In genomic region chr10:98674131-98674530, GRCm38 (mm10) we compare ENCODE assay signal across 13 mouse cellular contexts.
A peak's percentile ranks its signal among the peaks of the same experiment; 100 is the strongest.
DNase-seq lines count a peak whose midpoint lies in the region; ATAC-seq and TF ChIP-seq lines count a peak whose summit lies in the region.
"Had no signal": no experiment of that assay in that cellular context is flagged by ENCODE, and none has a peak within 500 bp of the region (broad histone marks: within the 10 kb centered on the region; RNA-seq: fewer than 3 reads in every experiment).

No protein-coding gene starts in this region.

- CTCF ChIA-PET in Patski (lab: Charles Lee), result no interaction called here

- H3K4me3 ChIP-seq in kidney, postnatal 0 days (replicated peaks; ENCODE audit: low read depth, low read length), result no peak overlapping the region
- H3K4me3 ChIP-seq in forebrain, embryonic 11.5 days (ENCODE audit: low read depth, low read length), result no peak overlapping the region
- no peak overlapping the region for H3K4me3 ChIP-seq in left cerebral cortex, adult 2 months
- H3K4me3 ChIP-seq: forebrain, embryonic 15.5 days; limb, embryonic 15.5 days; myocyte had no signal

- no peaks in the 10 kb centered on the region for H3K4me1 ChIP-seq in kidney, postnatal 0 days (replicated peaks; ENCODE audit: insufficient read depth, low read length)
- H3K4me1 ChIP-seq in forebrain, embryonic 11.5 days (replicated peaks; ENCODE audit: control insufficient read depth, insufficient read depth, low read length), result no peaks in the 10 kb centered on the region
- H3K4me1 ChIP-seq: forebrain, embryonic 15.5 days; limb, embryonic 15.5 days had no signal

- peak; percentile 35 for DNase-seq in Patski (ENCODE audit: low read depth, low spot score)
- peak; percentile 24 for DNase-seq in fibroblast of lung, adult 2 months (ENCODE audit: low read depth)
- DNase-seq in kidney, postnatal 0 days (ENCODE audit: low spot score), result no peak
- peak; percentile 35 for DNase-seq in lung, postnatal 14 days
- DNase-seq in forebrain, embryonic 11.5 days (ENCODE audit: low spot score), result no peak
- no peak for DNase-seq in natural killer cell, adult 2 months (ENCODE audit: low spot score in 2 of 2)
- DNase-seq in left cerebral cortex, adult 2 months (ENCODE audit: extremely low spot score in 1 of 2, low spot score in 2 of 2), result no peak
- DNase-seq: cerebellum, adult 2 months; thymus, postnatal 14 days had no signal

- POLR2A ChIA-PET in Patski (lab: Charles Lee), result interaction anchor here (0.7 kb wide), 1 partner anchor 1387 kb away, joined by 4 read pairs; no protein-coding TSS in a partner anchor

- 0 out of 2 replicates have a peak overlapping the region, but pooled peaks have one; percentile 9 for H3K27ac ChIP-seq in kidney, postnatal 0 days
- no peak overlapping the region for H3K27ac ChIP-seq in forebrain, embryonic 11.5 days (ENCODE audit: low read depth, low read length)
- no peak overlapping the region for H3K27ac ChIP-seq in left cerebral cortex, adult 2 months
- H3K27ac ChIP-seq: forebrain, embryonic 15.5 days; hindbrain, postnatal 0 days; limb, embryonic 15.5 days had no signal

- in situ Hi-C loops in Patski (cut with MboI; ENCODE audit: low pct_unique_long_range_greater_than_20kb), result no loop called here

- no peak for TF ChIP-seq CTCF in Patski (IDR thresholded peaks at IDR 0.05)
- TF ChIP-seq CTCF in kidney, postnatal 0 days (IDR thresholded peaks at IDR 0.05; ENCODE audit: low read depth), result no peak
- TF ChIP-seq CTCF in left cerebral cortex, adult 2 months (IDR thresholded peaks at IDR 0.05), result no peak

- H3K4me2 ChIP-seq in kidney, postnatal 0 days (ENCODE audit: low read length), result no peak overlapping the region
- H3K4me2 ChIP-seq in forebrain, embryonic 11.5 days (ENCODE audit: low read depth, low read length, severe bottlenecking), result no peak overlapping the region
- H3K4me2 ChIP-seq: forebrain, embryonic 15.5 days; limb, embryonic 15.5 days had no signal

- 43% methylated on average over 1 of the region's 1 CpGs for WGBS in kidney, postnatal 0 days
- 89% methylated on average over 1 of the region's 1 CpGs for WGBS in forebrain, embryonic 11.5 days

- H3K36me3 ChIP-seq in kidney, postnatal 0 days (ENCODE audit: insufficient read depth, low read length), result no peaks in the 10 kb centered on the region
- no peaks in the 10 kb centered on the region for H3K36me3 ChIP-seq in forebrain, embryonic 11.5 days (ENCODE audit: control insufficient read depth, insufficient read depth, low read length)
- H3K36me3 ChIP-seq: forebrain, embryonic 15.5 days; limb, embryonic 15.5 days had no signal

- intact Hi-C loops in left cerebral cortex, adult 2 months (cut with DNase I), result no loop called here

- peak; percentile 62 for ATAC-seq in Patski
- ATAC-seq in kidney, postnatal 0 days (replicated peaks; ENCODE audit: low FRiP score, low read depth), result peak; percentile 43; the same call in 1 of the 2 replicates
- ATAC-seq in forebrain, embryonic 11.5 days (replicated peaks; ENCODE audit: low FRiP score), result no peak
- ATAC-seq: forebrain, embryonic 15.5 days; hindbrain, postnatal 0 days had no signal

- H3K27me3 ChIP-seq in Patski, result no peaks in the 10 kb centered on the region
- no peaks in the 10 kb centered on the region for H3K27me3 ChIP-seq in kidney, postnatal 0 days (ENCODE audit: insufficient read depth, low read length)
- H3K27me3 ChIP-seq in forebrain, embryonic 11.5 days (ENCODE audit: control insufficient read depth, insufficient read depth, low read length), result no peaks in the 10 kb centered on the region
- H3K27me3 ChIP-seq: forebrain, embryonic 15.5 days; limb, embryonic 15.5 days had no signal

- H3K9me3 ChIP-seq in kidney, postnatal 0 days (replicated peaks; ENCODE audit: low read length), result no peaks in the 10 kb centered on the region
- no peaks in the 10 kb centered on the region for H3K9me3 ChIP-seq in forebrain, embryonic 11.5 days (ENCODE audit: control insufficient read depth, low read length)
- H3K9me3 ChIP-seq: forebrain, embryonic 15.5 days; limb, embryonic 15.5 days had no signal

- H3K9ac ChIP-seq in kidney, postnatal 0 days (ENCODE audit: low read depth, low read length), result no peak overlapping the region
- H3K9ac ChIP-seq in forebrain, embryonic 11.5 days (ENCODE audit: low read length), result no peak overlapping the region
- H3K9ac ChIP-seq: forebrain, embryonic 15.5 days; limb, embryonic 15.5 days had no signal

Comparison
In these comparisons a context has a peak if more than half of its experiments do, and no peak if none do; other contexts are left out.
1. DNase-seq: peak in Patski (single experiment), fibroblast of lung, adult 2 months (single experiment) and lung, postnatal 14 days (single experiment); none in kidney, postnatal 0 days (single experiment), forebrain, embryonic 11.5 days (single experiment), natural killer cell, adult 2 months (0 of 2) and left cerebral cortex, adult 2 months (0 of 2).